Mouse (Mus musculus) spleen, adult 12 weeks (tissue): ENCODE data around the gene Snw1.
A peak's percentile ranks its signal among the peaks of the same experiment; 100 is the strongest.

Experiments used
- DNase-seq: peaks from one replicate; pipeline ENCODE4 v3.0.0; 2022; ENCODE audit warnings: low spot score

Snw1 gene

DNA sequence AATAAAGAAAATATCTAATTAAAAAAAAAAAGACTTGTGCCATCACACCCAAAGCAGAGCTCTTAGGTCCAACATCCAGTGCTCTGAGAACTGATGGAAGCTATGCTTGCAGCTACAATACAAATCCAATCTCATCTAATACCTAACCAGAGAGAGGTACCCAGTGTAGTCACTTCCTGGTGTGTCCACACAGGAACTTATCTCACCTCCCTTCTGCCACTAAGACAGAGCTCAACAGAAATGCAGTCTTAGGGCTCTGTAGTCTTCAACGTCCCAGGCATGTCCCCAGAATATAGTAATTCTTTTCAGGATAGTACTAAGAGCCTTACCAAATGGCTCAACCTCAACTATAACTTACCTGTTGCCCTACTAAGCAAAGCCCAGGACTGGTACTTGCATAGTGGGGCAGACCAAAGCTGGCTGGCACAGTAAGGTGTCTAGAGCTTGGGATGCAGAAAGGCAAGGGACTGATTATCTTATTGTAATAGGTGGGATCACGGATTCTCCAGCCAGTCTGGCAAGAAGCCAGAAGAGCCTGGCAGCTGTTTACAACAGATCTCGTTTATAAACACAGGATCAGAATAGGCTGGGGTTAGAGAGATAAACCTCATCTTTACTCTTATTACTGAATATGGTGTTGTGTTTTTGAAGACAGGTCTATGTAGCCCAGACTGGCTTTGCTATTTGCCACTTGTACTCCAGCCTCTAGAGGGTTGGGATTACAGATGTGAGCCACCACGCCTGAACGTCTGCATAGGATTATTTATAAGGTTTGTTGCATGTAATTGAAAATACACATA lies 50.2 kb downstream of the Snw1 start:
- no peak for DNase-seq

DNA sequence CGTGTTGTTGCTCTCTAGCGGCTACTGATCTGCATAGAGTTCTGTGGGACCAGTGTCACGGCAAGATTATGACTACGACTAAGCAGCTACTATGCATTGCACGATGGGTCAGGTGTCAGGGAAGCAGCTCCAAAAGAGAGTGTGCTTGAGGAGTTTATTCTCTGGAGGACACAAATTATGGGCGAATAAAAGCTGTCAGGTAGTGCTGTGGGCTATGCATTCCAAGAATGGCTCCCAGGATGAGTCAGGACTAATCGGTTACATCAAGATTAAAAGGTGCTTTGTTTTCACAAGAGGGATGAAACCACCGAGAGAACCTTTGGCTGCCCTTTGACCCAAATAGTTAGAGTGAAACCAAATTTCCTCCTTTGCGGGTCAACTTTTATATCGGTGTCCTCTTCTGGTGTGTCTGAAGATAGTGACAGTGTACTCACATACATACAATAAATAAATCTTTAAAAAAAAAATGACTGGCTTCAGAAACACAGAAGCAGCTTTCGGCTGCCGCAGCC lies 52.0 kb downstream of the Snw1 start:
- DNase-seq, result no peak

DNA sequence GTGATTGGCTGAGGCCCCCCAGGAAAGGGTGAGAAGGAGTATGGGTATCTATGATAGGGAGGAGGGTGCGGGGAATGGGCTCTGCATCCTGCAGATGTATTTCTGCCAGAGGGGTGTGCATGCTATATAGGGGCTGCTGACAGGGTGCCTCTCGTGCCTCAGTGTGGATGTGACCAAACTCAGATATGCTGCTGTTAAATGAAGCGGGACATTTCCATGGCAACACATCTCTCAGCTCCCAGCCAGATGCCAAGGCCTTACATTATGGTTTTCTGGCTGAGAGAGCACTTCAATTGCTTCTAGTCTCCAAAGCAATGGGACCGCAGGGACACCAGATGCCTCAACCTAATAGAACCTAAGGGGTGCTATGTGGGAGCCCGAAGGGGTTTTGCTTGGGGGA lies 53.2 kb downstream of the Snw1 start:
- DNase-seq, result no peak

DNA sequence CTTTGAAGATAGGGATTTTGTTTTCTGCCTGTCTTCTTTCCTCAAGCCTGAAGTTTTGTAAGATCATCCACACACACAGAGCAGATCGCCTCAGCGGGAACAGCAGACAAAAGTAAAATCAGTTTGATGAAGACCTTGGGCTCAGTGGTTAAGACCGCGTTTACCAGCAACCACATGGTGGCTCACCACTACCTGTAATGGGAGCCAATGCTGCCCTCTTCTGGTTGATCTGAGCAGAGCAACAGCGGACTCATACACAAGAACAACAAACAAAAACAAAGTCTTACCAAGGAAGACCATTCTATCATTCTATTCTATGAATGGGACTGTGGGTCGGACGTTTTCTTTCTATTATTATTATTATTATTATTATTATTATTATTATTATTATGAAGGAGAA lies 55.4 kb downstream of the Snw1 start:
- peak; percentile 29 for DNase-seq

DNA sequence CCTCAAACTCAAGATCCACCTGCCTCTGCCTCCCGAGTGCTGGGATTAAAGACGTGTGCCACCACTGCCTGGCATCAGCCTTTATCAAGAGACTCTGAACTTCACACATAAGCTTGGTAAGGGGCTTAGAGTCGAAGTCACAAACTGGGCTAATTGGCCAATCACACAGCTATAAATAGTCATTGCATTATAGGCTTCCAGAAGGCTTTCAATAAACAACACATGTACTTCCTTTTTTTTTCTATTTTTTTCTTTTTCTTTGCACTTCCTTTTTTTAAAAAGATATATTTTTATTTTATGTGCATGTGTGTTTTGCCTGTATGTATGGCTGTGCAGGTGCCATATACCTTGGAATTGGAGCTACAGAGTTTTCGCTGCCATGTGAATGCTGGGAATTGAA lies 56.7 kb downstream of the Snw1 start:
- DNase-seq, result no peak

DNA sequence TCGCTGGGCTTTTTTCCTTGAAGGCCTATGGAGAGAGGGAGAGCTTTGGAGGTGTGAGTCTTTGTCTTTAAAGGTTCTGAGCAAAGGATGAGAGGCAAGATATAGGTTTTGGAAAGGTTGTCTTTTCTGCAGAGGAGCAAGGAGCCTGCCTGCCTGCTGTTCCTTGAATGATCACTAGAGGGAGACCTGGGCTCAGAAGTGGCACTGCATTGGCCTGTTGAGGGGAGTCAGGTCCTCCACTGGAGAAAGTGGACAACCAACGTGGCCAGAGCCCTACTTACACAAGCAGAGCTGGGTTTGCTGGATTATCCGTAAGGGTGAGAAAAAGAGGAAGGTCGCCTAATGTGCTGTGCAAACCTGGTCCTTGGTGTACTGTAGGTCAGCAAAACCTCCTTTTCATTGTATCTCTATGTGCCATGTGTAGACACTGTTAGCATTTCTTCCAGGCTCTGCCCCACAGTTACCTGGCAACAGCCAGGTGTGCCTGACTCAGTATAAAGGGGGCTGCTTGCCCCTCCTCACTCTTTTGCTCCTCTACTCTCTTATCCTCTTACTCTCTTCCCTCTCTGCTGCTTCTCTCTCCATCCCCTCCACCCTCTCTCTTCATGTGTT lies 58.8 kb downstream of the Snw1 start:
- DNase-seq, result peak; percentile 41

DNA sequence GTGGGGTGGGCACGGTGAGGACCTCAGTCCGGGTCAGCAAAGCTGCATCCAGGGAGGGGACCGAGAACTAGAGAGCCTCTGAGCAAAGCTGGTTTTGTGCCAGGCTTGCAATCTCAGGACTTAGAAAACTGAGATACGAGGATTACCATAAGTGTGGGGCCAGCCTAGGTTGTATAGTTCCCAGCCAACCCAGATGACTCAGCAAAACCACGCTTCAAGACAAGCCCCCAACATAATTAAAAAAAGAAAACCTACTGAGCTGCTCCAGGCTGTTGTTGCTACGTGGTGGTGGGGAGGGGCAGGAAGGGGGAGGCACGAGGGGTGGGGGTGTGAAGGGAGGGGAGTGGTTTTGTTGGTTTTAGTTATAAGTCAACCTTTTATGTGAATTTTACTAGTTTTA lies 61.1 kb downstream of the Snw1 start:
- DNase-seq, result no peak

DNA sequence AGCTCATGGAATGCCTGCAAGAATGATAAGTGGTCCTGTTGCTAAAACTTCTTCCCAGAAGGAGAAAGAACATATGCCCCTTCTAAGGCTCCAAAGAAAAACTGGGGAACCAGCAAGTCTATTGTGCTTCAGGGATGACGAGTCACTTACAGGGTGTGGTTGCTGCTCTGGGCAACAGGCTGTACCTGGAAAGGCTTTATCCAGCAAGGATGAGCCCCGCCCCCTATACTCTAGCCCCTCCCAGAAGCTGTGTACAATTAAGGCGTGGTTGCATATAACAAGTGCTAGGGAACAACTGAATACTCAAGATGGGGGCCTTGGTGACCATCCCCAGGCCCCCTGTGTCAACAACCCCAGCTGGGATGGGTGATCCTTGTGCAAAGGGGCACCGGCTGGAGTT lies 63.0 kb downstream of the Snw1 start:
- DNase-seq, result no peak

DNA sequence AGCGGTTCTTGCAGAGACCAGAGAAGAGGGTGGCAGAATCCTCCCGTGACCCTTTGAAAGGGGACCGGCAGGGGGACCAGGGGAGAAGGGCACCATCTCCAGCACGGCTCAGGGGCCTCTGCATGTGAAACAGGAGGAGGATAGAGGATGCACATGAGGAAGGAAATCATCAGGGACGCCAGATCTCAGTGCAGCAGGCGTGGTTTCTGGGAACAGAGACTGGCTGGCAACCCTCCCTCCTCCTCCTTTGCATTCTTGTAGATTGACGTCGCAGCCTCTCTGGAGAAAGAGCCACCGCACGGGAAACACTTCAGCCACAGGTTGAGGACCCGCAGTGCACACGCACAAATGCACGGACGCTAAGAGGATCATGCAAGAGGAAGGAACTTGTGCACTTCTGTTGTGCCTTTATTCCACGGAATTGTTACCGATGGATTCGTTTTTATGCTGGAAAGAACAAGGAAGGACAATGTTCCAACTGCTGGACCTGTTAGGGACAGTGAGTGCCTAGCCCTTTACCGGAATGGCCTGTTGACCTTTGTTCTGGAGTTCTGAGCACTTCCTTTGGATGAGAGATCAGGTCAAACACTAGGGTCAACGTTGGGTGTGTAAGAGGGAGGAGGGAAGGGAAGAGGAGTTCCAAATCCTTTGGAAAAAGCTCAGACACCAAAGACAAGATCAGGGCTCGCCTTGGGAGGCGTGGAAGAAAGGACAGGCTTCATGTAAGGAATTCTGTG lies 64.0 kb downstream of the Snw1 start:
- no peak for DNase-seq

DNA sequence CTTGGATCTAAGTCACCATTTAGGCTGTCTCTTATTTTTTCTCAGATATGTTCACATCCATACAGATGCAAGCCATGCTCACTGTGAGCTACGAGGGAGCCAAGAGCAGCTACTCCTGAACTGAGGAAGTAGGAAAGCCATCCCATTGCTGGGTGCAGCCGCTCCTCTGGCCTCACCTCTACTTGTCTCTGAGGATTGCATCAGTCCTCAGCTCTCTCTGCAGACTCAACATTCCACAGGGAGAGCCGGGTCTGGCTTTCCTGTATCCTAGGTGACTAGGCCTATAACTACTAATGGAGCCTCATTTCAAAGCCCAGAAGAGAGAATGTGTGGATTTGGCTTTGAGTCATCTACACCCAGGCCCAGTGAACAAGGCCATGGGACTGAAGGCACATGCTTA lies 66.4 kb downstream of the Snw1 start:
- no peak for DNase-seq

DNA sequence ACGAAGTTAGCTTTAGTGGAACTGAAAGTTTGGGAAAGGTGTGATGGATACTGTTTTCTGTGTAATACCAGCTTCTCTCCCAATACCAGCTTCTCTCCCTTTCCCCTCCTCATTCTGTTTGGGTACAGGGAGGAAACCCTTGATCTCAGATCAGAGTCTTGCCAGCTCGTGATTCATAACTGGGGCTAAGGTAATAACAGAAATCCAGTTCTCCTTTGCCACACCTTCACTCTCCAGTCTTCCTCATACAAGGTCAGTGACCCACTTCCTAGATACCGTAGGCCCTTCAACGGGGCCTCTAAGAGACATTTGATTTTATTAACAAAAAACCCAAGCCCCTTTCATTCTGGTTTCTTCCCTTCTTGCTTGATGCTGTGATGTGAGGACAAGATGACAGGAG lies 66.9 kb downstream of the Snw1 start:
- DNase-seq, result no peak

DNA sequence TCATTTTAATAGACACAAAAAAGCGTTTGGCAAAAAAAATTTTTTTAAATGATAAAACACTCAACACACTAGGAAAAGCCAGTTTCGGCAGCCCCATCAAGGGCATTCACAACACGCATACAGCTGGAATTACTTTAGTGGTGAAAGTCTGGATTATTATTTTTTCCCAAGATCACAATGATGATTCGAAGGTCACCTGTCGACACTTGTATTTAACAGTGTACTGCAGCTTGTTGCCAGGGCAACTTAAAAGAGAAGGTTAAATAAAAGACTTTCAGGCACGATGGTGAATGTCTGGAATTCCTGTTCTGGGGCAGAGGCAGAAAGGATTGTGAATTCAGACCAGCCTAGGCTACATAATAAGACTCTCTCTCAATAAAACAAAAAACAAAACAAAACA lies 70.2 kb downstream of the Snw1 start:
- DNase-seq, result no peak

DNA sequence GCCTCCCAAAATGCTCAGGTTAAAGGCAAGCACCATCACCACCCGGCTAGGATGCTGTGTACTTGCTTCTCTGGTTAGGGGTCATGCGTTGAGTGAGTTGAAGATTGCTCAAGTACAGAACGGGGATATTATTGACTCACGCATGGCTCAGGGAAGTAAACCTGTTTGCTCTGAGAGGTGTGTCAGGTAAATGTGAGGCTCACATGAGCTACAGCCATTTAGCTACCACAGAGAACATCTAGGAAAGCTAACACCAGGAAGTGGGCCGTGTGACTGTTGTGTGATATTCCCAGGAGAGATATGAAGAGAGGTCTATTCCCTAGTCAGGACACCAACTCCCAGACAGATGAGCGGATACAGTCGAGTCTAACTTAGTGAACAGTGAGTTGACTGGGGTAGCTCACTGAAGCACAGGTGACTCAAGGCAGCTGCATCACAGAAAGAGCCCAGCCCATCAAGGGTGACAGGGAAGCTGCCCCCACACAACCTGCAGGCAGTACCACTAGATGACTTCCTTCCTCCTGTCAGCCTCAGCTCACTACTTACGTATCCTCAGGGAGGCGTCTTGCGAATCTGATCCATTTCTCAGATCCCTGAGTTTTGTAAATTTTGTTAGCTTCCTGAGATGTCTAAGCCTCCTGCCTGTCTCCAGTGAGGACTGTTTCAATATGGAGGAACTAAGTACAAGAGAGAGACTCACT lies 72.8 kb downstream of the Snw1 start:
- DNase-seq, result no peak
